Mouse (Mus musculus): ENCODE data around the gene Ddx31.

DNA sequence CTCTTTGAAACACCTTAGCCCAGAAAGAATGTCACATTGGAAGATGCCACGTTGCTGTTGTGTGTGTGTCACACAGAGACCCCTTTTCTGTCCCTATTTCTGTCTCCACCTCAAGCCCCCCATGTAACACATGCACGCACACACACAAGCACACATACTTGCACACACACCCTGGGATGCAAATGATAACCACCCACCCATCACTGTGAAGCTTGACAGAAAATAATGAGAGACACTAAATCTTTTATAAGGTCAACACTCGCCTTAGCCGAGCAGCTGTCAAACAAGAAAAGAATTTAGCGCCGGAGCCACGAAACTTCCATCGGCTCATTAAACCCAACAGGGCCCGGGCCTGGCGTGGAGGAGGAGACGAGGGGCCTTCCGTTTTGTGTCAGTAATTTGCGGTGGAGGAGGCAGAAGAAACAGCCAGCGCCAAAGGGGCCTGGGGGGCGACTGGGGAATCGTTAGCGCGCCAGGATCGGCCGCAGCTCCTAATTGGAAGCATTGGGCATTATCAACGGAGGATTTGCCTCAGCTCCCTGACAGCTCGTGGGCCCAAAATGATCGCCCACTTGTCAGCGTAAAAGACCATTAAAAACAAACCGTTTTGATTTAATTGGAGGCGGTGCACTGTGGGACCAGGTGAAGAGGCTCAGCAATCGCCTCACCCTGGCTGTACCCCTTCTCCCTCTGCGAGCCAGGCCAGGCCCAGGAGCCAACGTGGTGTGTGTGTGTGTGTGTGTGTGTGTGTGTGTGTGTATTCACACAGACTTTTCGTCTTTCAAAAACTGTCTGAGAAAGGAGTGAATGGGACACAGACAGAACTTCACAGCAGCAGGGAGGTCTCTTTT lies 103.7 kb downstream of the Ddx31 start:
- TF ChIP-seq POLR2A (IDR thresholded peaks at IDR 0.05; ENCODE audit: borderline replicate concordance, control insufficient read depth, low read depth, low read length) (no peak), CTCF (IDR thresholded peaks at IDR 0.05; ENCODE audit: control insufficient read depth, insufficient read depth, low read length) (no peak)

All from bone marrow, adult 2 months (tissue).